Mouse (Mus musculus) gonadal fat pad, adult 2 months (tissue): ENCODE measurements around the gene Afap1l2. TPM values are rescaled to one million over a fixed set of nuclear protein-coding genes. Genes with fewer than 3 reads are reported as not detected.
A peak's percentile ranks its signal among the peaks of the same experiment; 100 is the strongest.

Experiments
- DNase-seq: peaks from one replicate; pipeline ENCODE4 v3.0.0-alpha.2; 2012; ENCODE audit warnings: low read depth
- polyA plus RNA-seq: library from polyadenylated mRNA; depleted of rRNA; stranded (reverse); fragments of >200 nt; gene quantifications from 2 replicates; pipeline ENCODE4 v1.2.3, GENCODE M21; 2012; rRNA removed

Gene Afap1l2
- polyA plus RNA-seq: 8.9 and 11.7 TPM in 2 replicates

GRCm38 (mm10) chr19:57007781-57008710 is at the start of gene Afap1l2:
Gene Afap1l2, minus strand, starts transcription at chr19:57008228.
- DNase-seq: no peak

- no peak for DNase-seq
Observed at GRCm38 (mm10) chr19:57057568-57057967, 49.5 kb upstream of the Afap1l2 start.

- DNase-seq: no peak
Observed at GRCm38 (mm10) chr19:57055215-57056120, 47.4 kb upstream of the Afap1l2 start.

GRCm38 (mm10) chr19:57052959-57053358 is 44.9 kb upstream of the Afap1l2 start:
- no peak for DNase-seq

GRCm38 (mm10) chr19:57052016-57052415 is 44.0 kb upstream of the Afap1l2 start:
- no peak for DNase-seq

DNA sequence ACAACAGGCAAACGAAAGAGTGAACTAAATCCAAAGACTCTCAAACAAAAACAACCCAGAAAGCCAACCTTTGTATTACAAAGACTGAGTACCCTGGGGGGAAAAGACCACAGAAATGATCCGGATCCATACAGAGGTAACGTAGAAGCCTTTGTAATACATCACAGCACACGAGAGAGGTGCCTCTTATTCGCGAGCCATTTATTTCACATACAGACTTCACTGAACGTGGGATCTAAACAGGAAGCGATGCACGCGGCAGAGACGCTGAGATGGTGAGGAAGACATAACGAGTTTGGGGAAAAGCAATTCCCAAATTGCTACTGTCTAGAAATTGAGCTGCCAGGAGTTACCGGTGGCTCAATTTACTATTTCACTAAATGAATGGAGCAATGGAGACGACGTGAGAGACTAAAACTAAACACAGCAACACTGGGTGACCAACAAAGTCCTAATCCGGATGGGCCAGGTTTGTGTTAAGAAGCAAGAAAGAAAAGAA is 41.6 kb upstream of the Afap1l2 start:
- no peak for DNase-seq

GRCm38 (mm10) chr19:57047671-57048320 is 39.8 kb upstream of the Afap1l2 start:
- DNase-seq: peak; percentile 16

DNA sequence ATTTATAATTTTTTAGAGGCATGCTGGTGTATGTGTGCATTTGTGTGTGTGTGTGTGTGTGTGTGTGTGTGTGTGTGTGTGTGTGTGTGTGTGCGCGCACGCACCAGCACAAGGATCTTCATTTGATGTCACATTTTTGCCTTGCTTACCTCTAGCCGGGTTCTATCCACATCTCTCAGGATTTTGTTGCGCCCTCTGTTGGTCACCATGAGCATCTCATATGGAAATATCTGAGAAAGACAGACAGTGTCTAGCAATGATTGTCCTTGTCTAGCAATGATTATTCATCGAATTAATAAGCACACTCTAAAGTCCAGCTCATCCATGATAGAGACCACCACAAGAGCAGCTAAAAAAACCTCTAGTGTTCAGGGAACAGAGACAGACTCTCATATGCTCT is 31.2 kb upstream of the Afap1l2 start:
- DNase-seq: no peak

- no peak for DNase-seq
Observed at GRCm38 (mm10) chr19:57036860-57037259, 28.8 kb upstream of the Afap1l2 start.

DNA sequence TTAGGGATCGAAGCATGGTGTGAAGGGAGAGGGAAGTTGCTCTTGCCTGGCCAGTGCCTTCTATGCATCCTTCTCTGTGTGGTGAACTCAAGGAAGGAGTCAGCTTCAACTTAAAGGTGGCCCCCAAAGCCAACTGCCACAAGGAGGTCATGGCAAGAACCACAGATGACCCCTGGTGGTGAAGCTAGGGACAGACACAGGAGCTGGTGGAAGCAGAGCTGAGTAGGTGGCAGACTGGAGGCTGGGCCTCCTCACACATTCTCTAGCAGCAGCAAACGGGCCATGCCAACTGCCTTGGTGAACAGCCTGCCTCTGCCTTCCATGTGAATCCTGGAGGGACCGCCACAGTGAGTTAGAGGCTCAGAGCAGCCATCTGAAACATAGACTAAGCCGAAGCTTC is 23.6 kb upstream of the Afap1l2 start:
- no peak for DNase-seq

GRCm38 (mm10) chr19:57029461-57029860 is 21.4 kb upstream of the Afap1l2 start:
- DNase-seq: no peak

GRCm38 (mm10) chr19:57028327-57029179 is 20.5 kb upstream of the Afap1l2 start:
- DNase-seq: no peak

- DNase-seq: no peak
Observed at GRCm38 (mm10) chr19:57026501-57026900, 18.5 kb upstream of the Afap1l2 start.

- DNase-seq: no peak
Observed at GRCm38 (mm10) chr19:57017785-57018179, 9.8 kb upstream of the Afap1l2 start.

DNA sequence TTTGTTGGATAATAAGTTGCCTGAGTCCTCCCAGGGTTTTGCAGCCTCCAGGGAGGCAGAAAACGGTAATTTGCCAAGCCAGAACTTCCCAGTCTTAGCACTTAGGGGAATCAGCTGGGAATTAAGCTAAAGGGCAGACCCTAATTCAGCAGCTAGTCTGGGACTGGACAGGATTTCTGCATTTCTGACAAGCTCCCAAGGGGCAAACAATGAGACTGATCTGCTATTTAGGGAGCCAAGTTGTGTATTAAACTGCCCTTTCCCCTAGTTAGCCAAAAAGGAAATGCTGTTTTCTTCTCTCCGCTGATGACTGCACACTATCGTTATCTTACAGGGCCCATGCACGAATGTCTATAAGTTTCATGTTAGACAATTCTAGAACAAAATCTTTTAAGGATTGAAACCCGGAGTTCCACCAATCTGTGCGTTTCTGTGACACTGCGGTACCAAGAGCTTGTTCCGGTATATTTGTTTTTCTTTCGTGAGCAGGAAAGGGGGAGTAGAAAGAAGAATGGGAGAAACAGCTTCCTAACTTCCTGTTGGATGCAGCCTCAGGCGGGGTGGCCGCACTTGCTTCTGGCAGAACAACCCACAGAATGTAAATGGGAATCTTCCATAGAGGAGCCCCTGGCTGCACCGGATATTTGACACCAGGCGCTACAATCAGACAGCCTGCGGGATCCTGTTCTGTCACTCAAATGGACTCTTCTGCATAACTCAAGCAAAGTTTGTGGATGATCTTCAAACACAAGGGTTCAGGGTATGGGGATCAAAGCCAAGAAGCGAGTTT is 9.2 kb upstream of the Afap1l2 start:
- no peak for DNase-seq

DNA sequence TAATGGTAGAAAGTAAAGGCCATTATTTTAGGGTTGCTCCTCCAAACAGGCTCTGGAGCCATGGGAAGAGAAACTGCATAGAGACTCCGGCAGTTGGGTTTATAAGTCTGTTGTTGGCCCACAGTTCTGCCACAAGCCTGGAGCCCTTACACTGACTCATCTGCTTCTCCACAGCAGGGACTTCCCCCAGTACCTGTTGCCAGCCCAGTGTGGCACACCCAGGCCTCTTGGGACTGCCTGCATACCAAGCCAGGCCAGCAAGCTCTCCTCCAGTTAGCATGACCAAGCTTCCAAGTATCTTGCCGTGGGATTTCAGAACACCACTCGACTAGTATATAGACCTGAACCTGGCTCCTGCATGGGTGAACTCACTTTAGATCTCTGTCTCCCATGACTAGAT is 6.8 kb upstream of the Afap1l2 start:
- no peak for DNase-seq

DNA sequence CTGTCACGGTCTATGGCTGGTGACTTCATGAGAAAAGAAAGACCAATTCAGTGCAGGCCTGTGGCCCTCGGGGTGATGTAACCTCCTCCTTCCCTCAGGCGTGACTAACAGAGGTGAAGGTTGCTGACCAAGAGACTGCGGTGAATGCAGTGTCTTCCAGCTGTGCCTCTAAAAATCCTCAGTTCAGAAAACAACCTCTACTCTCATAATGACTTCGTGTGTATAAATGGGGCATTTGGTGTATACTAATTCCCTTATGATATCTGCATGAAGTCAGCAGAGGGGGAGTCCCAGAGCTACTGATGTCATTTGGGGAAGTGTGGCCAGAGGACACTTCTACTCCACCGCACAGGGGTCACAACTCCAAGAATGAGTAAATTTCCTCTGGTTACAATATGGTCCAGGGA is 5.2 kb upstream of the Afap1l2 start:
- DNase-seq: no peak

GRCm38 (mm10) chr19:57012068-57012467 is 4.0 kb upstream of the Afap1l2 start:
- DNase-seq: no peak

- DNase-seq: no peak
Observed at GRCm38 (mm10) chr19:57010064-57010463, 2.0 kb upstream of the Afap1l2 start.

DNA sequence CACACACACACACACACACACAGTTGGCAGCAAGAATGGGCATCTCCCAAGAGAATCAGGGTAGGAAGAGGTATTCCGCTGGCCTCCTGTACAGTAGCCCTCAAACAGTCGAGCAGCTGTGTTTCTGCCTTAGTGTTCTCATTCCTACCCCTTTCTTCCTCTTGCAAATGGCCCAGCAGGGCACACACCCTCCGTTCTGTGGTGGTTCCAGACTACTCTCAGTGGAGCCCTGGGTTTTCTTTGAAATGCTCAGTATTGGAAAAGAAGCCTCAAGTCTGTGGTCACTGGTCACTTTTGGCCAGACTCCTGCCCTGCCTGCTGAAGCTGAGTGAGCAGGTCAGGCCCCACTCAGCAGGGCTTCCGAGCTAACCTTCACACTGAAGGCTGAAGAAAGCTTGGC is 1.6 kb upstream of the Afap1l2 start:
- DNase-seq: no peak
